Mouse (Mus musculus) MEL (cell line): Measurements from ENCODE around the gene Kcnk13. TPM values are rescaled to one million over a fixed set of nuclear protein-coding genes. Genes with fewer than 3 reads are reported as not detected.

ENCODE experiments used
- MEF2A ChIP-seq: IDR thresholded peaks from 2 replicates; pipeline ENCODE4 v1.6.1; 2014; ENCODE audit warnings: low read depth, mild to moderate bottlenecking, inconsistent platforms, low read length, improper control_type of control experiment; ENCODE audit not compliant: poor library complexity, insufficient replicate concordance, severe bottlenecking; ENCODE audit errors: extremely low read depth
- TBP ChIP-seq: IDR thresholded peaks from 2 replicates; pipeline ENCODE4 v1.8.0; 2011; ENCODE audit warnings: low read depth, low read length, improper control_type of control experiment
- UBTF ChIP-seq: IDR thresholded peaks from 2 replicates; pipeline ENCODE4 v1.6.1; 2012; ENCODE audit warnings: low read depth, mild to moderate bottlenecking, inconsistent platforms, low read length, improper control_type of control experiment, moderate library complexity, borderline replicate concordance; ENCODE audit not compliant: insufficient read depth
- polyA plus RNA-seq, 2 experiments: library from polyadenylated mRNA; stranded (reverse) in 1 of 2; unstranded in 1 of 2; fragments of >175 nt in 1 of 2; fragments of >200 nt in 1 of 2; gene quantifications; 2 replicates each; pipeline versions ENCODE4 v1.2.1 to v1.2.4; 2012; ENCODE audit warnings: low replicate concordance in 2 of 2, low read depth in 1 of 2; ENCODE audit not compliant: insufficient read length in 2 of 2, insufficient read depth in 1 of 2, missing spikeins in 1 of 2
- total RNA-seq: library from RNA; depleted of rRNA; stranded (reverse); fragments of 300-350 nt; gene quantifications from 2 replicates; pipeline ENCODE4 v1.2.3, GENCODE M21; 2012; rRNA removed

The Kcnk13 gene
- total and polyA plus RNA-seq, 3 experiments: not detected

- TF ChIP-seq UBTF (0 out of 2 replicates have a peak, but pooled peaks have one; percentile 51), MEF2A (no peak), TBP (peak; percentile 93)
- TF ChIP-seq, all 39 proteins: peak for 22
Observed at GRCm38 (mm10) chr12:100109986-100110696, 145.8 kb downstream of the Kcnk13 start, which contains the start of gene Psmc1 (continued).

Other genes with a start within 250 kb of the Kcnk13 start
- gene Efcab11, start 80.1 kb upstream of the Kcnk13 start, total RNA-seq: 2.5 and 3.6 TPM in 2 replicates
- gene Efcab11, start 80.1 kb upstream of the Kcnk13 start, polyA plus RNA-seq: 1 to 10 TPM in 1 of 2 experiments, not detected in 1; 3.5 TPM
- 33.2 and 39.1 TPM in 2 replicates for gene Tdp1, start 80.0 kb upstream of the Kcnk13 start, total RNA-seq
- 100 to 1,000 TPM in 1 of 2 experiments, 10 to 100 TPM in 1; 94.3 to 142 TPM for gene Tdp1, start 80.0 kb upstream of the Kcnk13 start, polyA plus RNA-seq
- 322 and 353 TPM in 2 replicates for gene Psmc1, start 145.7 kb downstream of the Kcnk13 start, total RNA-seq
- gene Psmc1, start 145.7 kb downstream of the Kcnk13 start, polyA plus RNA-seq: 100 to 1,000 TPM in 1 of 2 experiments, not detected in 1; 501 TPM
- gene Nrde2, start 195.2 kb downstream of the Kcnk13 start, total RNA-seq: 16.5 and 17.7 TPM in 2 replicates
- gene Nrde2, start 195.2 kb downstream of the Kcnk13 start, polyA plus RNA-seq: 10 to 100 TPM in 1 of 2 experiments, not detected in 1; 17.2 TPM
- gene Calm1, start 234.9 kb downstream of the Kcnk13 start, total RNA-seq: 602 and 651 TPM in 2 replicates
- gene Calm1, start 234.9 kb downstream of the Kcnk13 start, polyA plus RNA-seq: 1,000 to 10,000 TPM in 1 of 2 experiments, 100 to 1,000 TPM in 1; 524 to 3,339 TPM